ENCODE assay signal across 26 mouse cellular contexts in genomic region chrX:13513864-13514263, GRCm38 (mm10).
"Had no signal": no experiment of that assay in that cellular context is flagged by ENCODE, and none has a peak within 500 bp of the region (broad histone marks: within the 10 kb centered on the region; RNA-seq: fewer than 3 reads in every experiment).

No protein-coding gene starts in this region.

- H3K27ac ChIP-seq: heart, embryonic 10.5 days; heart, embryonic 13.5 days; heart, embryonic 15.5 days; hindbrain, embryonic 10.5 days; hindbrain, embryonic 12.5 days; hindbrain, embryonic 13.5 days; hindbrain, embryonic 14.5 days; hindbrain, embryonic 15.5 days; hindbrain, postnatal 0 days; intestine, embryonic 15.5 days; kidney, embryonic 15.5 days; kidney, postnatal 0 days; layer of hippocampus, adult 2 months had no signal

- DNase-seq: heart, postnatal 36 days; kidney, adult 11 months; kidney, adult 18-20 months; kidney, adult 8-10 months; kidney, postnatal 25 days; kidney, postnatal 4 days; layer of hippocampus, adult 9-11 months; layer of hippocampus, postnatal 36 days had no signal

- H3K4me3 ChIP-seq: heart, embryonic 10.5 days; heart, embryonic 12.5 days; heart, embryonic 13.5 days; heart, embryonic 15.5 days; hindbrain, embryonic 10.5 days; hindbrain, embryonic 12.5 days; hindbrain, embryonic 13.5 days; hindbrain, embryonic 15.5 days; intestine, embryonic 15.5 days; kidney, embryonic 15.5 days; layer of hippocampus, adult 2 months had no signal

- ATAC-seq: hindbrain, embryonic 16.5 days; inflammation-experienced regulatory T-cells, adult 6 months; intestine, embryonic 15.5 days; intestine, embryonic 16.5 days; intestine, postnatal 0 days had no signal
